Mouse (Mus musculus) hindbrain, embryonic 13.5 days (tissue): ENCODE measurements around the gene Inhbe. TPM values are rescaled to one million over a fixed set of nuclear protein-coding genes. Genes with fewer than 3 reads are reported as not detected.
"Not testable (repeated sequence)": the region's sequence is repeated elsewhere in the genome, so short reads cannot be mapped to it uniquely, and the experiment has no call there.

Source experiments
- ATAC-seq: fragments of 200-750 bp; cut with Nextera tagmentation; 2 replicates; pipeline ENCODE4 v1.8.0; 2017; ENCODE audit warnings: moderate TSS enrichment; ENCODE audit not compliant: low FRiP score
- H3K27ac ChIP-seq: fragments of 300-500 bp; sonication (generic); 2 replicates; pipeline ENCODE4 v1.5.1; 2015; ENCODE audit warnings: inconsistent platforms, mild to moderate bottlenecking, moderate library complexity
- H3K27me3 ChIP-seq: fragments of 300-500 bp; sonication (generic); 2 replicates; pipeline ENCODE4 v1.6.1; 2015; ENCODE audit warnings: mild to moderate bottlenecking, inconsistent platforms
- H3K36me3 ChIP-seq: fragments of 300-500 bp; sonication (generic); 2 replicates; pipeline ENCODE4 v1.6.1; 2015; ENCODE audit warnings: mild to moderate bottlenecking, inconsistent platforms
- H3K4me1 ChIP-seq: fragments of 300-500 bp; sonication (generic); replicated peaks from 2 replicates; pipeline ENCODE4 v1.6.1; 2015; ENCODE audit warnings: inconsistent platforms
- H3K4me2 ChIP-seq: fragments of 300-500 bp; sonication (generic); 2 replicates; pipeline ENCODE4 v1.6.1; 2015; ENCODE audit warnings: inconsistent platforms, mild to moderate bottlenecking, moderate library complexity
- H3K4me3 ChIP-seq: fragments of 300-500 bp; sonication (generic); 2 replicates; pipeline ENCODE4 v1.5.1; 2015; ENCODE audit warnings: mild to moderate bottlenecking, inconsistent platforms
- H3K9ac ChIP-seq: fragments of 300-500 bp; sonication (generic); 2 replicates; pipeline ENCODE4 v1.6.1; 2015; ENCODE audit warnings: mild to moderate bottlenecking, inconsistent platforms
- H3K9me3 ChIP-seq: fragments of 300-500 bp; sonication (generic); 2 replicates; pipeline ENCODE4 v1.6.1; 2016; ENCODE audit warnings: inconsistent platforms
- WGBS: fragments of 180-500 bp; shearing (Covaris S2); methylation state at CpG from one replicate; pipeline ENCODE4 v1.1.7; 2015; 5-methylcytosine and 5-hydroxymethylcytosine counted together
- polyA plus RNA-seq: library from polyadenylated mRNA; unstranded; fragments of >200 nt; fragmentation: Nextera tagmentation; extraction: Ambion mirVana; gene quantifications from 2 replicates; pipeline ENCODE4 v1.2.1, GENCODE M21; 2015

Inhbe gene
- polyA plus RNA-seq, 1 experiment from 2014 or later = not detected

- not testable (repeated sequence) for H3K36me3 ChIP-seq, H3K27ac ChIP-seq, H3K4me3 ChIP-seq, H3K9ac ChIP-seq, ATAC-seq, H3K27me3 ChIP-seq, H3K4me2 ChIP-seq, H3K9me3 ChIP-seq
- WGBS = 92% methylated on average over 5 of the region's 5 CpGs
- peaks cover 14% of the 10 kb centered on the region for H3K4me1 ChIP-seq
Observed at GRCm38 (mm10) chr10:127313516-127313915, 40.7 kb downstream of the Inhbe start.

GRCm38 (mm10) chr10:127312858-127313257 lies 41.4 kb downstream of the Inhbe start:
- Histone ChIP-seq H3K9ac (no peak overlapping the region), H3K4me2 (no peak overlapping the region), H3K36me3 (peaks cover 15% of the 10 kb centered on the region), H3K27me3 (0 out of 2 replicates have a peak, but pooled peaks cover under 1% of the 10 kb centered on the region), H3K4me1 (peaks cover 14% of the 10 kb centered on the region), H3K4me3 (no peak overlapping the region), H3K9me3 (no peaks in the 10 kb centered on the region), H3K27ac (no peak overlapping the region)
- 80% methylated on average over 4 of the region's 4 CpGs for WGBS
- ATAC-seq = no peak

GRCm38 (mm10) chr10:127312356-127312676 lies 41.9 kb downstream of the Inhbe start:
- Histone ChIP-seq H3K4me2 (peak overlapping the region; percentile 82), H3K9ac (peak overlapping the region; percentile 85), H3K9me3 (no peaks in the 10 kb centered on the region), H3K4me3 (peak overlapping the region; percentile 70), H3K27me3 (no peaks in the 10 kb centered on the region), H3K36me3 (peaks cover 21% of the 10 kb centered on the region), H3K4me1 (peaks cover 14% of the 10 kb centered on the region), H3K27ac (peak overlapping the region; percentile 81)
- WGBS = 1% methylated on average over 4 of the region's 4 CpGs
- ATAC-seq = peak; percentile 21

GRCm38 (mm10) chr10:127311476-127312355 lies 42.5 kb downstream of the Inhbe start, which contains the start of gene Mars:
Mars (minus strand) TSS chr10:127311786.
- peaks cover 14% of the 10 kb centered on the region for H3K4me1 ChIP-seq
- peak within 1 kb of the TSS; percentile 82 for H3K4me2 ChIP-seq
- peaks cover 27% of the 10 kb centered on the region for H3K36me3 ChIP-seq
- under 1% methylated on average over 65 of the region's 65 CpGs for WGBS
- no peaks in the 10 kb centered on the region for H3K27me3 ChIP-seq
- ATAC-seq = peak; percentile 96
- peak within 1 kb of the TSS; percentile 85 for H3K9ac ChIP-seq
- peak within 1 kb of the TSS; percentile 85 for H3K27ac ChIP-seq
- H3K4me3 ChIP-seq = peak within 1 kb of the TSS; percentile 70
- H3K9me3 ChIP-seq = no peaks in the 10 kb centered on the region

- Histone ChIP-seq H3K27ac (peak overlapping the region; percentile 85), H3K9ac (peak overlapping the region; percentile 85), H3K4me3 (peak overlapping the region; percentile 70), H3K27me3 (no peaks in the 10 kb centered on the region), H3K9me3 (no peaks in the 10 kb centered on the region), H3K4me1 (peaks cover 14% of the 10 kb centered on the region), H3K4me2 (peak overlapping the region; percentile 82), H3K36me3 (peaks cover 36% of the 10 kb centered on the region)
- ATAC-seq = peak; percentile 38
- WGBS = 40% methylated on average over 23 of the region's 23 CpGs
Observed at GRCm38 (mm10) chr10:127310523-127311475, 43.4 kb downstream of the Inhbe start.

GRCm38 (mm10) chr10:127309167-127309566 lies 45.0 kb downstream of the Inhbe start:
- H3K4me3 ChIP-seq, H3K4me2 ChIP-seq, H3K9me3 ChIP-seq, H3K27ac ChIP-seq, H3K27me3 ChIP-seq, ATAC-seq, H3K9ac ChIP-seq: not testable (repeated sequence)
- peaks cover 14% of the 10 kb centered on the region for H3K4me1 ChIP-seq
- peaks cover 52% of the 10 kb centered on the region for H3K36me3 ChIP-seq
- 93% methylated on average over 3 of the region's 3 CpGs for WGBS

GRCm38 (mm10) chr10:127303136-127303535 lies 51.1 kb downstream of the Inhbe start:
- Histone ChIP-seq H3K4me2 (no peak overlapping the region), H3K27me3 (no peaks in the 10 kb centered on the region), H3K27ac (no peak overlapping the region), H3K4me1 (no peaks in the 10 kb centered on the region), H3K4me3 (no peak overlapping the region), H3K9me3 (no peaks in the 10 kb centered on the region), H3K9ac (no peak overlapping the region), H3K36me3 (peaks cover 93% of the 10 kb centered on the region)
- WGBS = 96% methylated on average over 11 of the region's 11 CpGs
- no peak for ATAC-seq

- H3K36me3 ChIP-seq = peaks cover 93% of the 10 kb centered on the region
- WGBS = 90% methylated on average over 6 of the region's 6 CpGs
- no peak overlapping the region for H3K4me3 ChIP-seq
- no peak overlapping the region for H3K9ac ChIP-seq
- no peak overlapping the region for H3K27ac ChIP-seq
- H3K27me3 ChIP-seq = no peaks in the 10 kb centered on the region
- H3K4me1 ChIP-seq = no peaks in the 10 kb centered on the region
- ATAC-seq = no peak
- H3K4me2 ChIP-seq = no peak overlapping the region
- no peaks in the 10 kb centered on the region for H3K9me3 ChIP-seq
Observed at GRCm38 (mm10) chr10:127300361-127300760, 53.9 kb downstream of the Inhbe start.

Other genes with a start within 250 kb of the Inhbe start
- gene Os9, start 233.3 kb downstream of the Inhbe start, polyA plus RNA-seq = 144 and 146 TPM in 2 replicates
- 40.6 and 42.3 TPM in 2 replicates for gene B4galnt1, start 189.2 kb downstream of the Inhbe start, polyA plus RNA-seq
- gene Slc26a10, start 173.8 kb downstream of the Inhbe start, polyA plus RNA-seq = 1.0 and 1.1 TPM in 2 replicates
- 28.4 and 30.7 TPM in 2 replicates for gene Arhgef25, start 164.3 kb downstream of the Inhbe start, polyA plus RNA-seq
- gene Dtx3, start 158.7 kb downstream of the Inhbe start, polyA plus RNA-seq = 211 and 221 TPM in 2 replicates
- gene Pip4k2c, start 142.8 kb downstream of the Inhbe start, polyA plus RNA-seq = 20.0 and 22.1 TPM in 2 replicates
- gene Kif5a, start 91.1 kb downstream of the Inhbe start, polyA plus RNA-seq = 86.3 and 88.5 TPM in 2 replicates
- gene Dctn2, start 88.0 kb downstream of the Inhbe start, polyA plus RNA-seq = 308 and 330 TPM in 2 replicates
- 12.1 and 16.5 TPM in 2 replicates for gene Mbd6, start 65.4 kb downstream of the Inhbe start, polyA plus RNA-seq
- gene Mars, start 42.6 kb downstream of the Inhbe start, polyA plus RNA-seq = 116 and 119 TPM in 2 replicates
- gene Arhgap9, start 32.4 kb downstream of the Inhbe start, polyA plus RNA-seq = 1.0 and 1.1 TPM in 2 replicates
- gene Gli1, start 12.4 kb downstream of the Inhbe start, polyA plus RNA-seq = 1.6 and 1.8 TPM in 2 replicates
- 0.09 TPM in 1 of 2 replicates, not detected in the other for gene Inhbc, start 16.0 kb upstream of the Inhbe start, polyA plus RNA-seq
- gene R3hdm2, start 25.9 kb upstream of the Inhbe start, polyA plus RNA-seq = 36.4 and 39.9 TPM in 2 replicates
- gene Stac3, start 147.3 kb upstream of the Inhbe start, polyA plus RNA-seq = 2.5 TPM in 2 replicates
- 13.4 and 15.5 TPM in 2 replicates for gene Ndufa4l2, start 160.6 kb upstream of the Inhbe start, polyA plus RNA-seq
- 52.7 and 57.5 TPM in 2 replicates for gene Shmt2, start 168.0 kb upstream of the Inhbe start, polyA plus RNA-seq
- gene Nxph4, start 180.1 kb upstream of the Inhbe start, polyA plus RNA-seq = 139 and 176 TPM in 2 replicates